Mouse (Mus musculus): ENCODE measurements around the gene Mst1. TPM values are rescaled to one million over a fixed set of nuclear protein-coding genes. Genes with fewer than 3 reads are reported as not detected.

Gene Mst1
- total and polyA plus RNA-seq, 2 experiments from 2014 or later: not detected

- Histone ChIP-seq H3K36me3 (ENCODE audit: insufficient read depth, low read length) (peaks cover 31% of the 10 kb centered on the region), H3K4me2 (ENCODE audit: low read depth, low read length) (no peak overlapping the region), H3K27ac (no peak overlapping the region), H3K4me1 (ENCODE audit: insufficient read depth, low read length) (no peaks in the 10 kb centered on the region), H3K9me3 (ENCODE audit: low read length) (no peaks in the 10 kb centered on the region), H3K4me3 (ENCODE audit: low read length) (no peak overlapping the region), H3K9ac (replicated peaks; ENCODE audit: low read length) (no peak overlapping the region), H3K27me3 (ENCODE audit: insufficient read depth, low read length) (no peaks in the 10 kb centered on the region)
- ATAC-seq (peak; percentile 19; the same call in 1 of the 2 replicates), DNase-seq (ENCODE audit: low spot score) (peak; percentile 89)
- TF ChIP-seq CTCF (IDR thresholded peaks at IDR 0.05; ENCODE audit: low read depth): peak; percentile 98
- WGBS: 18% methylated on average over 8 of the region's 8 CpGs
Observed at GRCm38 (mm10) chr9:108067900-108068299, 12.3 kb upstream of the Mst1 start.

- no peaks in the 10 kb centered on the region for H3K27me3 ChIP-seq (ENCODE audit: insufficient read depth, low read length)
- DNase-seq (ENCODE audit: low spot score) (no peak), ATAC-seq (no peak)
- no peaks in the 10 kb centered on the region for H3K4me1 ChIP-seq (ENCODE audit: insufficient read depth, low read length)
- 92% methylated on average over 9 of the region's 9 CpGs for WGBS
- H3K4me2 ChIP-seq (ENCODE audit: low read depth, low read length): no peak overlapping the region
- no peaks in the 10 kb centered on the region for H3K9me3 ChIP-seq (ENCODE audit: low read length)
- H3K4me3 ChIP-seq (ENCODE audit: low read length): no peak overlapping the region
- H3K27ac ChIP-seq: no peak overlapping the region
- H3K9ac ChIP-seq (replicated peaks; ENCODE audit: low read length): no peak overlapping the region
- TF ChIP-seq CTCF (IDR thresholded peaks at IDR 0.05; ENCODE audit: low read depth): no peak
- peaks cover 20% of the 10 kb centered on the region for H3K36me3 ChIP-seq (ENCODE audit: insufficient read depth, low read length)
Observed at GRCm38 (mm10) chr9:108069007-108069406, 11.2 kb upstream of the Mst1 start.

GRCm38 (mm10) chr9:108069529-108069928 is 10.7 kb upstream of the Mst1 start:
- Histone ChIP-seq H3K27ac (no peak overlapping the region), H3K4me3 (ENCODE audit: low read length) (no peak overlapping the region), H3K27me3 (ENCODE audit: insufficient read depth, low read length) (no peaks in the 10 kb centered on the region), H3K36me3 (ENCODE audit: insufficient read depth, low read length) (peaks cover 19% of the 10 kb centered on the region), H3K9ac (replicated peaks; ENCODE audit: low read length) (no peak overlapping the region), H3K9me3 (ENCODE audit: low read length) (no peaks in the 10 kb centered on the region), H3K4me1 (ENCODE audit: insufficient read depth, low read length) (no peaks in the 10 kb centered on the region), H3K4me2 (ENCODE audit: low read depth, low read length) (no peak overlapping the region)
- no peak for DNase-seq (ENCODE audit: low spot score)
- no peak for ATAC-seq
- 88% methylated on average over 7 of the region's 7 CpGs for WGBS
- no peak for TF ChIP-seq CTCF (IDR thresholded peaks at IDR 0.05; ENCODE audit: low read depth)

- ATAC-seq (no peak), DNase-seq (ENCODE audit: low spot score) (no peak)
- WGBS: 90% methylated on average over 4 of the region's 4 CpGs
- H3K4me2 ChIP-seq (ENCODE audit: low read depth, low read length): no peak overlapping the region
- H3K27ac ChIP-seq: no peak overlapping the region
- H3K4me3 ChIP-seq (ENCODE audit: low read length): no peak overlapping the region
- H3K9me3 ChIP-seq (ENCODE audit: low read length): no peaks in the 10 kb centered on the region
- H3K27me3 ChIP-seq (ENCODE audit: insufficient read depth, low read length): no peaks in the 10 kb centered on the region
- no peak overlapping the region for H3K9ac ChIP-seq (replicated peaks; ENCODE audit: low read length)
- H3K4me1 ChIP-seq (ENCODE audit: insufficient read depth, low read length): no peaks in the 10 kb centered on the region
- H3K36me3 ChIP-seq (ENCODE audit: insufficient read depth, low read length): peaks cover 19% of the 10 kb centered on the region
- no peak for TF ChIP-seq CTCF (IDR thresholded peaks at IDR 0.05; ENCODE audit: low read depth)
Observed at GRCm38 (mm10) chr9:108071801-108072200, 8.4 kb upstream of the Mst1 start.

- Histone ChIP-seq H3K4me2 (ENCODE audit: low read depth, low read length) (no peak overlapping the region), H3K27me3 (ENCODE audit: insufficient read depth, low read length) (no peaks in the 10 kb centered on the region), H3K27ac (no peak overlapping the region), H3K4me3 (ENCODE audit: low read length) (no peak overlapping the region), H3K36me3 (ENCODE audit: insufficient read depth, low read length) (peaks cover 19% of the 10 kb centered on the region), H3K4me1 (ENCODE audit: insufficient read depth, low read length) (no peaks in the 10 kb centered on the region), H3K9ac (replicated peaks; ENCODE audit: low read length) (no peak overlapping the region), H3K9me3 (ENCODE audit: low read length) (no peaks in the 10 kb centered on the region)
- DNase-seq (ENCODE audit: low spot score): no peak
- ATAC-seq: no peak
- WGBS: 62% methylated on average over 9 of the region's 9 CpGs
- TF ChIP-seq CTCF (IDR thresholded peaks at IDR 0.05; ENCODE audit: low read depth): no peak
Observed at GRCm38 (mm10) chr9:108072481-108072924, 7.7 kb upstream of the Mst1 start.

GRCm38 (mm10) chr9:108073141-108073930 is 6.9 kb upstream of the Mst1 start:
- peaks cover 8% of the 10 kb centered on the region for H3K4me1 ChIP-seq (ENCODE audit: insufficient read depth, low read length)
- no peak for DNase-seq (ENCODE audit: low spot score)
- H3K4me2 ChIP-seq (ENCODE audit: low read depth, low read length): no peak overlapping the region
- 63% methylated on average over 7 of the region's 7 CpGs for WGBS
- H3K9me3 ChIP-seq (ENCODE audit: low read length): no peaks in the 10 kb centered on the region
- H3K27me3 ChIP-seq (ENCODE audit: insufficient read depth, low read length): no peaks in the 10 kb centered on the region
- H3K4me3 ChIP-seq (ENCODE audit: low read length): no peak overlapping the region
- no peak for ATAC-seq
- H3K36me3 ChIP-seq (ENCODE audit: insufficient read depth, low read length): peaks cover 19% of the 10 kb centered on the region
- 0 out of 2 replicates have a peak overlapping the region, but pooled peaks have one; percentile 28 for H3K9ac ChIP-seq (replicated peaks; ENCODE audit: low read length)
- TF ChIP-seq CTCF (IDR thresholded peaks at IDR 0.05; ENCODE audit: low read depth): no peak
- no peak overlapping the region for H3K27ac ChIP-seq

- peak overlapping the region; percentile 30; the same call in 1 of the 2 replicates for H3K9ac ChIP-seq (replicated peaks; ENCODE audit: low read length)
- H3K4me2 ChIP-seq (ENCODE audit: low read depth, low read length): peak overlapping the region; percentile 42
- no peak overlapping the region for H3K27ac ChIP-seq
- 7% methylated on average over 18 of the region's 19 CpGs for WGBS
- peaks cover 37% of the 10 kb centered on the region for H3K36me3 ChIP-seq (ENCODE audit: insufficient read depth, low read length)
- H3K4me1 ChIP-seq (ENCODE audit: insufficient read depth, low read length): peaks cover 18% of the 10 kb centered on the region
- H3K9me3 ChIP-seq (ENCODE audit: low read length): no peaks in the 10 kb centered on the region
- ATAC-seq: no peak
- H3K4me3 ChIP-seq (ENCODE audit: low read length): peak overlapping the region; percentile 16
- H3K27me3 ChIP-seq (ENCODE audit: insufficient read depth, low read length): peaks cover 12% of the 10 kb centered on the region; the same call in 1 of the 2 replicates
- TF ChIP-seq CTCF (IDR thresholded peaks at IDR 0.05; ENCODE audit: low read depth): no peak
- DNase-seq (ENCODE audit: low spot score): peak; percentile 27
Observed at GRCm38 (mm10) chr9:108082549-108082948, 2.3 kb downstream of the Mst1 start.
